Mouse (Mus musculus) adrenal gland, postnatal 0 days (tissue): ENCODE results near the gene Vmn1r57. TPM values are rescaled to one million over a fixed set of nuclear protein-coding genes. Genes with fewer than 3 reads are reported as not detected.

Experiments
- polyA plus RNA-seq: library from polyadenylated mRNA; unstranded; fragments of >200 nt; fragmentation: Nextera tagmentation; extraction: Ambion mirVana; gene quantifications from 2 replicates; pipeline ENCODE4 v1.2.1, GENCODE M21; 2015

Gene Vmn1r57
- polyA plus RNA-seq: not detected in 2 replicates

GRCm38 (mm10) chr7:5218193-5218592 is at the start of gene Vmn1r57:
Gene Vmn1r57 (plus strand): TSS chr7:5218493.

GRCm38 (mm10) chr7:5196647-5197046 is 21.6 kb upstream of the Vmn1r57 start, which contains the start of gene Vmn1r56:
Gene Vmn1r56 (minus strand): TSS chr7:5196747.

Other genes with a start within 250 kb of the Vmn1r57 start
- 0.18 TPM in 1 of 2 replicates, not detected in the other for gene Sbk3, start 247.3 kb upstream of the Vmn1r57 start, polyA plus RNA-seq
- gene Zfp579, start 222.3 kb upstream of the Vmn1r57 start, polyA plus RNA-seq: 20.7 and 21.3 TPM in 2 replicates
- gene Zfp524, start 204.1 kb upstream of the Vmn1r57 start, polyA plus RNA-seq: 8.4 and 12.0 TPM in 2 replicates
- 17.2 and 20.9 TPM in 2 replicates for gene Fiz1, start 203.8 kb upstream of the Vmn1r57 start, polyA plus RNA-seq
- gene Gm44973, start 203.0 kb upstream of the Vmn1r57 start, polyA plus RNA-seq: 2.2 and 3.8 TPM in 2 replicates
- 4.2 and 4.6 TPM in 2 replicates for gene Zfp865, start 198.1 kb upstream of the Vmn1r57 start, polyA plus RNA-seq
- gene Ccdc106, start 197.9 kb upstream of the Vmn1r57 start, polyA plus RNA-seq: 6.2 and 11.3 TPM in 2 replicates
- gene 4632433K11Rik, start 184.4 kb upstream of the Vmn1r57 start, polyA plus RNA-seq: not detected in 2 replicates
- gene Zfp784, start 180.0 kb upstream of the Vmn1r57 start, polyA plus RNA-seq: 3.7 and 4.9 TPM in 2 replicates
- gene Zfp580, start 167.0 kb upstream of the Vmn1r57 start, polyA plus RNA-seq: 27.7 and 36.3 TPM in 2 replicates
- 37.7 and 54.7 TPM in 2 replicates for gene U2af2, start 156.3 kb upstream of the Vmn1r57 start, polyA plus RNA-seq
- 45.0 and 49.3 TPM in 2 replicates for gene Epn1, start 138.3 kb upstream of the Vmn1r57 start, polyA plus RNA-seq
- gene Rfpl4, start 101.5 kb upstream of the Vmn1r57 start, polyA plus RNA-seq: not detected in 2 replicates
- gene Rasl2-9, start 92.5 kb upstream of the Vmn1r57 start, polyA plus RNA-seq: 1.4 and 1.7 TPM in 2 replicates
- not detected in 2 replicates for gene Vmn1r55, start 68.8 kb upstream of the Vmn1r57 start, polyA plus RNA-seq
- not detected in 2 replicates for gene Vmn1r56, start 21.7 kb upstream of the Vmn1r57 start, polyA plus RNA-seq
- gene Gm5065, start 132.0 kb downstream of the Vmn1r57 start, polyA plus RNA-seq: not detected in 2 replicates
- not detected in 2 replicates for gene Nlrp2, start 132.5 kb downstream of the Vmn1r57 start, polyA plus RNA-seq
- not detected in 2 replicates for gene Vmn1r58, start 194.9 kb downstream of the Vmn1r57 start, polyA plus RNA-seq
- gene Vmn1r59, start 238.3 kb downstream of the Vmn1r57 start, polyA plus RNA-seq: not detected in 2 replicates